Mouse (Mus musculus): ENCODE measurements around the gene Arhgef17.

GRCm38 (mm10) chr7:100929639-100930303, 2.1 kb downstream of the Arhgef17 start:
- TF ChIP-seq CTCF (IDR thresholded peaks at IDR 0.05; ENCODE audit: low read depth, low read length) (no peak), GATA2 (IDR thresholded peaks at IDR 0.05; ENCODE audit: borderline replicate concordance, low read depth, low read length) (no peak), GATA1 (IDR thresholded peaks at IDR 0.05; ENCODE audit: borderline replicate concordance, low read length) (no peak), TAL1 (conservative IDR thresholded peaks at IDR 0.05; ENCODE audit: low read depth, low read length) (no peak), POLR2AphosphoS5 (IDR thresholded peaks at IDR 0.05; ENCODE audit: insufficient replicate concordance, low read depth, low read length) (no peak)

All from G1E (cell line).